Mouse (Mus musculus): ENCODE measurements at regions not wholly inside any gene's neighbourhood (a gene's known extent, or its start where the extent isn't known, plus 50 kb on each side); places are given as distances from the start of the nearest gene placed in this dataset.
A peak's percentile ranks its signal among the peaks of the same experiment; 100 is the strongest.

GRCm38 (mm10) chr11:15572716-15573115 is 684.8 kb upstream of the Vstm2a start:
- Histone ChIP-seq H3K27ac (no peak overlapping the region), H3K4me3 (no peak overlapping the region)
- DNase-seq (ENCODE audit: extremely low spot score in 1 of 2, low spot score in 2 of 2) = no peak
- TF ChIP-seq CTCF (IDR thresholded peaks at IDR 0.05) = no peak
- intact Hi-C loops (cut with DNase I) = no loop called here

GRCm38 (mm10) chr11:15619963-15620362 is 637.6 kb upstream of the Vstm2a start:
- intact Hi-C loops (cut with DNase I) = no loop called here
- TF ChIP-seq CTCF (IDR thresholded peaks at IDR 0.05) = no peak
- no peak for DNase-seq (ENCODE audit: extremely low spot score in 1 of 2, low spot score in 2 of 2)
- H3K4me3 ChIP-seq = no peak overlapping the region
- no peak overlapping the region for H3K27ac ChIP-seq

GRCm38 (mm10) chr11:15649025-15649680 is 608.4 kb upstream of the Vstm2a start:
- intact Hi-C loops (cut with DNase I) = no loop called here
- no peak for TF ChIP-seq CTCF (IDR thresholded peaks at IDR 0.05)
- H3K27ac ChIP-seq = no peak overlapping the region
- H3K4me3 ChIP-seq = no peak overlapping the region
- DNase-seq (ENCODE audit: extremely low spot score in 1 of 2, low spot score in 2 of 2) = no peak

- H3K27ac ChIP-seq = no peak overlapping the region
- intact Hi-C loops (cut with DNase I) = no loop called here
- TF ChIP-seq CTCF (IDR thresholded peaks at IDR 0.05) = no peak
- H3K4me3 ChIP-seq = no peak overlapping the region
- DNase-seq (ENCODE audit: extremely low spot score in 1 of 2, low spot score in 2 of 2) = no peak
Measured at GRCm38 (mm10) chr11:15689073-15689472, 568.5 kb upstream of the Vstm2a start.

- H3K4me3 ChIP-seq = no peak overlapping the region
- no peak for TF ChIP-seq CTCF (IDR thresholded peaks at IDR 0.05)
- intact Hi-C loops (cut with DNase I) = no loop called here
Measured at GRCm38 (mm10) chr11:15698001-15698756, 559.3 kb upstream of the Vstm2a start.

GRCm38 (mm10) chr11:15715987-15716386 is 541.5 kb upstream of the Vstm2a start:
- DNase-seq (ENCODE audit: extremely low spot score in 1 of 2, low spot score in 2 of 2) = no peak
- no peak for TF ChIP-seq CTCF (IDR thresholded peaks at IDR 0.05)

More at GRCm38 (mm10) chr11:15698001-15698756, 559.3 kb upstream of the Vstm2a start:
- DNase-seq (ENCODE audit: extremely low spot score in 1 of 2, low spot score in 2 of 2) = no peak
- no peak overlapping the region for H3K27ac ChIP-seq

GRCm38 (mm10) chr11:15717536-15717935 is 540.0 kb upstream of the Vstm2a start:
- Histone ChIP-seq H3K27ac (no peak overlapping the region), H3K4me3 (no peak overlapping the region)
- DNase-seq (ENCODE audit: extremely low spot score in 1 of 2, low spot score in 2 of 2) = no peak
- intact Hi-C loops (cut with DNase I) = no loop called here
- TF ChIP-seq CTCF (IDR thresholded peaks at IDR 0.05) = no peak

More at GRCm38 (mm10) chr11:15715987-15716386, 541.5 kb upstream of the Vstm2a start:
- Histone ChIP-seq H3K4me3 (no peak overlapping the region), H3K27ac (no peak overlapping the region)
- intact Hi-C loops (cut with DNase I) = no loop called here

- intact Hi-C loops (cut with DNase I) = no loop called here
- TF ChIP-seq CTCF (IDR thresholded peaks at IDR 0.05) = no peak
- Histone ChIP-seq H3K27ac (no peak overlapping the region), H3K4me3 (no peak overlapping the region)
- DNase-seq (ENCODE audit: extremely low spot score in 1 of 2, low spot score in 2 of 2) = no peak
Measured at GRCm38 (mm10) chr11:15737621-15738020, 519.9 kb upstream of the Vstm2a start.

- TF ChIP-seq CTCF (IDR thresholded peaks at IDR 0.05) = no peak
- intact Hi-C loops (cut with DNase I) = no loop called here
- no peak for DNase-seq (ENCODE audit: extremely low spot score in 1 of 2, low spot score in 2 of 2)
Measured at GRCm38 (mm10) chr11:15756006-15756405, 501.5 kb upstream of the Vstm2a start.

GRCm38 (mm10) chr11:15769651-15770617 is 487.6 kb upstream of the Vstm2a start:
- peak; percentile 14 to 29 for DNase-seq (ENCODE audit: extremely low spot score in 1 of 2, low spot score in 2 of 2)
- intact Hi-C loops (cut with DNase I) = no loop called here
- Histone ChIP-seq H3K4me3 (no peak overlapping the region), H3K27ac (no peak overlapping the region)
- TF ChIP-seq CTCF (IDR thresholded peaks at IDR 0.05) = no peak

More at GRCm38 (mm10) chr11:15756006-15756405, 501.5 kb upstream of the Vstm2a start:
- no peak overlapping the region for H3K4me3 ChIP-seq
- no peak overlapping the region for H3K27ac ChIP-seq
